Mouse (Mus musculus) adipocyte (in vitro differentiated cells): ENCODE measurements at regions not wholly inside any gene's neighbourhood (a gene's known extent, or its start where the extent isn't known, plus 50 kb on each side); places are given as distances from the start of the nearest gene placed in this dataset.

ENCODE experiments used
- DNase-seq: peaks from one replicate; pipeline ENCODE4 v3.0.0-alpha.2; 2016; ENCODE audit warnings: low spot score

DNA sequence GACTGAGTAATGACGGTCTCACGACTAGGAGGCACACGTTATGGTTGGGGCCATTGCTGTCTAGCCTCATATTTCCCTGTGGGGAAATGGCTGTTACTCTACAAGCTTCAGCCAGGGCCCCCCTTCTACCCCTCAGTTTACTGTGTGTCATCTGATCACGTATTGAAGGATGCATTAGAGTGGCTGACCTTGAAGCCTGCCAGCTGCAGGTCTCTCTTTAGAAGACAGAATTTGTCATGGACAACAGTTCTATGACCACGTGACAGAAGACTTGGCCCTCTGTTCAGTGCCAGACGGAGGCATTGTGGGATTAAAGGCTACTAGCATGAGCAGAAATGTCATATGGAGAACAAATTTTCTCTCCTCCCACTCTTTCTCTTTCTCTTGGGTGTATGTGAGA, 115.6 kb downstream of the Gas1 start:
- DNase-seq, result no peak

DNA sequence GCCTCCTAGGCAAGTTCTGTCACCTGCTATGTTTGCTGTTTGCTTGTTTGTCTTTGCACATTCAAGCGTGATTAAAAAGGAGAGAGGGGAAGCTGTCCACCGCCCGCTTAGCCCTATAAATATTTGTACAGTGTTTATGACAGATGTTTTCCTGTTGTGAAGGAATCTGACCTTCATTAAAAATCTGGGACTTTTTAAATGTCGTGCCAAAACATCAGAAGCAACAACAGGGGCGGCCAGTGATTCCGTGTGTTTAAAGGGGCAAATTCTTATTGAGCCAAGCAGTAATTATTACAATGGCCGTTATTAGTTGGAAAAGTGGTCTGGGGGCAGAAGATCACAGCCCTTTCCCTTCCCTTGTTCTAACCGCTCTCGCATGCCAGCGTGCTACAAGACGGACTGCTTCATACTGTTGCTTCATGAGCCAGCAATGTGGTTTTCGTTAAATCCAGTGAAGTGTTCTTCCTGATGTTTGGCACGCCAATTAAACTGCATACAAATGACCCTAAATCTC, 119.3 kb downstream of the Gas1 start:
- peak; percentile 25 for DNase-seq

DNA sequence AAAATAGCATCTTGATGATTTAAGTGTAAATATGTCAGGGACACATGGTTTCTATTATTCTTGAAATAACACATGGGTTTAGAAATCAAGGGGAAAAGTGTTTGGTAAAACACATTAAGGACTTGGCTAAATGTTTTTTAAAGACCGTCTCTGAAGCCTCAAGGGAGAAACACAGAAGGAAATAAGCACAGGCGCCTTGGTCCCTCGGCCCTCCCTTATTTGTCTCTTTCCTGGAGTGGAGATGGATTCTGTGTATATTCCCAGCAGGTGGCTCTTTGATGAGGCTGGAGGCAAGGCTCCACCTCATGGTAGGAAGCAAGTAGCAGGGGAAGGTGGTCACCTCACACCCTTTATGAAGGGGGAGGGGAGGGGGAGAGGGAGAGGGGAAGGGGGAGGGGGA, 122.6 kb downstream of the Gas1 start:
- DNase-seq, result no peak

DNA sequence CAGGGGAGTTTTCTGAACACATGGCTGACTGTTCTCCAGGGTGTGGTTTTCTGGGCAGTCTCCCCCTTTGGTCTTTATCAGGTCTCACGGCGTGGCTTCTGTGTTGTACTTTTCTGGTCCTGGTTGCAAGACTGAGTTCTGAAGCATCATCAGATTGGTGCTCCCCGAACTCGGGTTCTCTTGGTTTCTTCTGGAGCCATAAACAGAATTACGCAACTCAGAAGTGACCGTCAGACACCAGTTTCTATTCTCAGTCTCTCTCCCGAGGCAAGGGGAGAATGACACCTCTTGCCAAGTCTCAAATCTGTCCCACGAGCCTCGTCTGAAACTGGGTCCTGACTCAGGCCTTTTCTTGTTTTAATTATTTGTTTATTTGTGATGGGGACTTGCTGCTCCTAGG, 123.1 kb downstream of the Gas1 start:
- peak; percentile 75 for DNase-seq

DNA sequence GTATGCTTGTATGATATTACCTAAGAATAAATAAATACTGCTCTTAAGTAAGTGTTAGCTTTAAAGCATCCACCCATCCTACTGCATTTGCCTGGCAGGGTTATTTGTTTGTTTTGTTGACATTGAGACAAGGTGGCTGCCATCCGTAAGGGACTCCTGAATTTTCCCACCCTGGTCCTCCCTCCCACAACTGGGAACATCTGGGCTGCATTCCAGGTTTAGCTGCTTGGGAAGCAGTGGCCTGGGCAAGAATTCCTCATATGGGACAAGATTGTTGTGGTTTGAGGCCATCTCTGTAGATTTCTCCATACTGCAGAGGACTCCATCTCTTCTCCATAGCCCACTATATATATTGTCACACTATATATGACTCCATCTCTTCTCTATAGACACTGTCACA, 125.3 kb downstream of the Gas1 start:
- peak; percentile 52 for DNase-seq

DNA sequence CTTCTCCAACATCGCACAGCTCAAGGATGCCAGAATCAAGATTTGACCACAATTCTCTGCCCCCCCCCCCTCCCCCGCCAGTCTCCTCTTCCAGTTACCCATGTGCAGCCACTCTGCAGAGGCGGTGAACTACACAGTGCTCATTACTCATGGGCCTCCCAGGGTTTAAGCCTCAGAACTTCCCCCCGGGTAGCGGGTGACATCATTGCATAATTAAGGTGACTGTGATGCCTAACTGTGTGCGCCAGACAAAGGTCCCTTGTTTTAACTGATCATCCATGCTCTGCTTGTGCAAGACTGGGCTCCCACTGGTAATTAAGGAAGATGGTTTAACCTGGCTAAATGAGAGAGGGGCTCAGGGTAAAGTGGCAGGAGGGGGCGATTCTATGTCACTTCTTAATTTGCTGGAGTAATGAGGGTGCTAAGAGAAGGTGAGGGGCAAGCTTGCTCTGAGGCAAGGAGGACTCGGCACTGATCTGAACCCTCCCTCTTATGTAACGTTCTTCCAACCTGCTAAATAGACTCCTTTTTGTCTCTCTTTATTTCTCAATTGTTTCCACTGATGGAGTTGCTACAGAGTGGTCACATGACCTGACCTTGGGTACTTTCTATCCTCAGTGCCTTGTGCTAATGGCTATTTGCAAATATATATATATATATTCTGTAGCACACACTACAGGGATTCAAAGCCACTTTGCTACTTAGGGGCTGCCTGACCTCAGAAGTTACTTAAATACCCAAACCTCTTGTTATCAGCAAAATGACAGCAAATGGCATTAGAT, 126.2 kb downstream of the Gas1 start:
- DNase-seq, result no peak

DNA sequence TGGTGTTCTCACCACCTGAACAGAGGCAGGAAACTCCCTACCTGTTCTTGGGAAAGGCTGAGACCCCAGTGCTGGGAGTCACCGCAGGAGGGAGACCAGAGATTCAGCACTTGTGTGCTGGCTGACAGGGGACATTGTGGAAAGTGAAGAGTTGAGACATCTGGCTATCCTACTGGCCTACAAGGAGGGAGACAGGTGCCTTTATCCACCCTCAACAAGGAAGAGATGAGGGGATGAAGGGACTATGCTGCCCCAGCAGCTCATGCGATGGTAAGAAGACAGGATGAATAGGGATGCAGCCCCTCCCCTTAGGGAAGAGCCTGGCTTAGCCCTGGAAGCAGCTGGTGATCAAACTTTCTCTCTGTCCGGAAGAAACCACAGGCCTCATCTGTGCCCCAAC, 127.5 kb downstream of the Gas1 start:
- DNase-seq, result no peak

DNA sequence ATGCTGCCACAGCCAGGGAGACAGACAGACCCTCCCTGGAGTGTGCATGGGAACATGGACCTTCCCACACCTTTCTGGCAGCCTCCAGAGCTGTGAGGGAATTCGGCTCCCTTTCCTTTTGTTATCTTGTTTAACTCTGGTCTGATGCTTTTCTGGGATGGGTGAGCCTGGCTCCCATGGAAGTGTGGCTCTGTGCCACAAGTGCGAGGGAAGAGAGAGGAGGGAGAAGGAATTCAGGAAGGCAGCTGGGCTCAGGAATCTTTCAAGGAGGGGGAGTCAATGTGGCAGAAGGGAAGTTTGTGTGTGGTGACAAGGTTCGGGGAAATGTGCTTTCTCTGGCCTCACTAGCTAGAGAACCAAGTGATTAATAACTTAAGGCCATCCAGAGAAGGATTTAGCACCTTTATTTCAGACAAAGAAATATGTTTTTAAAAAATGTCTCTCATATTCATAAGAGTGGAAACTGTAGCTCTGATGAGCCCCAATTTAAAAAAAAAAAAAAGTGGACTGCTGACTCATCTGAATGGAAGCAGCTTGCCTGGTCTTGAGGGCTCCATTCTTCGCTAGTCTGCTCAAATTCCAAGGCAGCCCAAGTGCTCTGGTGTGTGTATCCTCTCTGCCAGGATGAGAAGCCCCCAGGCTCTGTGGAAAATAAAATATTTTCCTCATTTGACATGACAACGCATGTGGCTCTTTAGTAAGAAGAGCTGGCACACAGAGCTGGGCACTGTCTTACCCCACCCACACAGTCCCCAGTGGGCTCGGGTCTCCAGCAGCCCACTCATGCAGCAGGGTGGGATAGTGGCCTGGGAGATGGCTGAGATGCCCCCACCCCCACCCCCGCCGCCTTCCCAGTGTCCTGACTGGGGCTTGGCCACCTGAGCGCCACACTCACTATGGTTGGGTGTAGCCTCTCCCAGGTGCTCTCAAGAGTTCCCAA, 129.1 kb downstream of the Gas1 start:
- DNase-seq, result peak; percentile 35

DNA sequence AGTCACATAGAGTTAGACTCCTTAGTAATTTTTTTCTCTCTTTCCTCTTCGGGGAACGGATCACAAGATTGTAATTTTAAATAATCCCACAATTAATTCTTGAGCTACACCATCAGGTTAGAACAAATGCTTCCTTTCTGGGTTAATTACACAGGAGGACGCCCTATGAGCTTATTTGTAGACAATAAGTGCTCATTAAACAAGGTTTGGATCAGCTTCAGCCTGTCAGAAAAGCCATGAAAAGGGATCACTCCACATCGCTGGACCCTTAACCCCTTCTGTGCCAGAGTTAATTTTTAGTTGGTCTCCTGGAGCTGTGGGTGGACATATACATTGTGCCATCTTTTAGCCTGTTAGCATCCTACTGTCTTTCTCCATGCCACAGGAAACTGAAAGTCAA, 131.4 kb downstream of the Gas1 start:
- DNase-seq, result no peak

DNA sequence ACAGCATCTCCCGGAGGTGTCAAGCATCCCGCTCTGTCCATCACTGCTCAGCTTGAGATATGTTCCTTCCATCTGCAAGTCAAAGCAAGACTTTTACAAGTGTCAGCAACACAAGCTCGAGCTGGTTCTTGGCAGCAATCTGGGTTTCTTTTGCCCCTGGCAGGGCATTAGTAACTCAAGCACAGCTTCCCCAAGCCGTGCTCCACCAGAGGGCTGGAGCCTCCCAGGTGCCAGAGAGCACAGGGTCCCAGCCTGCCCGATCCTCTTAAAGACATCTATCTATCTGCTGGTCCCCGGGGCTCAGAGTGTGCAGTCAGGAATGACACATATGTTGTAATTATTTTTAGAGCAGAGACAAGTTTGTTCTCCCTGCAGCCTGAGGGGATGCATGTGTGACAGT, 132.3 kb downstream of the Gas1 start:
- DNase-seq, result peak; percentile 22

DNA sequence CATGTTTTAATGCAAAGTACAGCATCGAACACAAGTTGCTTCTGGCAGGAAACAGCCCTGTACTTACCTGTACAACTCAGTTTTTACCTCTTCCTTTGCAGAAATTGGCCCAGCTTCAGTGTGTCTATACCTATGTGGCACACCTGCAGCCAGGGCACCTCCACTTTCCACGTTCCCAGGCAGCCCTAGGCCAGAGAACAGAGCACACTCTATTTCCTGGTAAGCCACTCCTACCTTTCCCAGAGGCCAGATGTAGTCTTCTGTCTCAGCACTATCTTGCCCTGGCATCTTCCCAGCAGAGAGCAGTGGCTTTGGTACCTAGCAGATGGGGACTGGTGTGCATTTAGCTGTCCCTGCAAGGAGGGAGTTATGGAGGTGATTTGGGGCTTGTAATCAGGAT, 134.7 kb downstream of the Gas1 start:
- no peak for DNase-seq

DNA sequence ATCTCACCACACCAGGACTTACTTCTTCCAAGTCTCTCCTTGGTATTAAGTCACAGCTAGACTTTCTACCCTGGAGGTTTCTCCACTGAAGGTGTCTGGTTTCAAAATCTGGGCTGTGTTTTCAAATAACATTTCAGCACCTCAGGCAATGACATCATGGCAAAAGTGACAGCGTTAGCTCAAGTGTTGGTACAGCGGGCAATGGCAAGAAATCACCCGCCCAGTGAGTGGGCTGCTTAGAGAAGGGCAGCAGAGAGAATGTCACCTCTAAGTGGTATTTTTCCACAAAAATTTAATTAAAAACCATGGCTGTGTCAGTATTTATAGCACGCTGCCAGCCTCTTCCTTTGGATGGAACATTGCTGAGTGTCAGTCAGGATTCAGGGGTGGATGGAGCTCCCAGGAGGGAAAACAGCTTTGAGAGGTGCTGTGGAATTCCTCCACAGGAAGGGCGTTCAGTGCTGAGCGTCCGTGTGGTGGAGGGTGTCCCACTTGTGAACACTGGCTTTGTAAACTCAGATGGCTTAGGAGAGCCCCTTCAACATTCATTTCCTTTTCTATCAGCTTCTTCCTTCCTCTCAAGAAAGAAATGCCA, 141.5 kb downstream of the Gas1 start:
- no peak for DNase-seq

DNA sequence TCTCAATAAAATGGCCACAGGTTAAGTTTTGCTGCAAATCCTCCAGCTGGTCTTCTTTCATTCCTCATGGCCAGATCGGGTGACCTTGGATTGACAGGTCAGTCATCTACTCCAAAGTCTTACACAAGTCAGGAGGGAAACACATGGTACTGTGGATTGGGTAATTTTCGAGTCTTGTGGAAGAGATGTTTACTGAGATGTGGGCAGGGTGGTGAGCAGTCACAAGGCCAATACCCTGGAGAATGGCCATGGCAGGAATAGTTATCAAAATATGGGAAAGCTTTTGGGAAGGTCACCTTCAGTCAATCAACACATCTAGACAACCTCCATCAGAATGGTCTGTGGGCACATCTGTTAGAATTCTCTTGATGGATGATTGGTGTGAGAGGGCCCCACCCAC, 144.0 kb downstream of the Gas1 start:
- DNase-seq, result peak; percentile 41

DNA sequence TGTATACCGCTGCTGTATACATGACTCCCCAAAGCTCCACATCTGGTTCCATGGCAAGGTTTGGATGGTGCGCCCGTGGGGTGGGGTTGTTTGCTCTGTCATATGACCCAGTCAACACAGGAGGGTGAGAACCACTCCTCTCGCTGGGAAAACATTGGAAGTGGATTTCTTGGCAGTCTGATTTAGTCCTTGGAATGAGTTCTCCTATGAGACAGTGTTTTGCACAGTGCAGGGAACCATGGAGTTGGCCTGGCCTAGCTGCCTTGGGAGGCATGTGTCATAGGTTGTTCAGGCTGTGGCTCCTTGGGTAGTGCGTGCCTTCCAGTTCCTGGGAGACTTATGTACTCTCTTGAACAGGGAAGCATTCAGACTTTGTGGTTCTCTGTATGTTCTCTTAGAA, 144.6 kb downstream of the Gas1 start:
- DNase-seq, result peak; percentile 23

DNA sequence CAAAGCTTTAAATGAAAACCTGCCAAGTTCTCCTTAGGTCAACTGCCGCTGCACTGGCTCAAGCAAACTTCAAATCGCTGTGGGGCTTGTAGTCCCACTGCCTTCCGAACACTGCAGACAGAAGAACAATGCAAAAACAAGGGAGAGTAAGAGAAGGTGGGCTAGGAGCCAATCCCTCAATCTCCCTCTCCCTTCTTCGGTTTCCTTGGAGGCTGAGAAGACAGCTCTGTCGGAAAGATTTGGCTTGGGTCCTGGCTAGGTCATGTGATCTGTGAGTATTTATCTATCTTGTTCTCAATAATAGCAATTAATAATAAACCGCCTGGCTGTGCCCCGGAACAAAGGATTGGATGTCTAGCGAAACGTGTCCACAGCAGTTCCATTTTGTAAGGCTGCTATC, 147.6 kb downstream of the Gas1 start:
- DNase-seq, result no peak

DNA sequence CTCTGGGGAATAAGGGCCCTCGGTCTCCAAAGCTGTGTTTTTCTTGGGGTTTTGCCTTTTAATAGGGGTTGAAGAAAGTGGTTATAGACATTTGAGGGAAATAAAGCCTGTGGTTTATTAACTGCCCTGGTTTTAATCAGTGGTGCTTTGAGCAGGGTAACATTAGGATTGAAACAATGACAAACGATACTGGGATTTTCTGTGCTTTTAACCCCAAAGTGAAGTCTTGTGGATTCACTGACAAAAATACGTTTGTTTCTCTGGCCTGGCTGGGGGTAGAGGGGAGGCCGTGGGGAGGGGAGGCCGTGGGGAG, 157.0 kb downstream of the Gas1 start:
- no peak for DNase-seq

DNA sequence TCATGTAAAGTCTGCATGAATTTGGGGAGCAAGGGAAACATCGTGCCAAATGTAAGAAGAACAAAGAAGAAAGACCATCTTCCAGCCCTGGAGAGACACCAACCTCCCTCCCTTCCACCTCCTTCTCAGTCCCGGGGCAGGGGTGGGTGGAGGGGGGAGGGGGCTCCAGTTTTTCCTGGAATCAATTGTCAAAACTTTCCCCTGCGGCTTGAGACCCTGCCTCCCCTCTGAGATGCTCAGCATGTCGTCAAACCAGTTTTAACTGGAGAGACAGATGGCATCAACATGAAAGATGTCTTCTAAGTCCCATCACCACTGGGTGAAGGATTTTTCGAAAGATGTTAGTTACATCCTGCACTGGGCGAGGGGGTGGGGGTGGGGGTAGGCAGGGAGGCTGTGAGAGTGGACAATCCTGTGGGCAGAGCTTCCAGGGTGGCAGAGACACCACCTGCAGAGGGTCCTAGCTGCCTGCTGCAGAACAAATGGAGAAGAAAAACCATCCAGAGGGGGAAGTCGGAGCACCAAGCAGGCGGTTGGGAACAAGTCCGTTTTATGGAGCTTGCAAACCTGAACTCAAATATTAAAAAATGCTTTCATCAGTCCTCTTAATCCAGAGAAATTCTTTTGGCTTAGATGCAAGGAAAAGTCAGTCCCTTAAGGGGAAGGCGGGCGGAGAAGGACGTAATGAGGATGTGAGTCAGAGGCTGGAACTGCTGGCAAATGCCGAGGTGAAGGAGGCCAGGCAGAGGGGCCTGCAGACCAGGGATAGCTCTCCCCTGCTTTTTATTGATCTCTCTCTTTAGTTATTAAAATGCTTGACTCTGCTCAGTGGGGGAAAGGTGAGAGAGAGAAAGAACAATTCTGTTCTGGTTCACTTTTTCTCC, 157.6 kb downstream of the Gas1 start:
- peak; percentile 68 for DNase-seq

DNA sequence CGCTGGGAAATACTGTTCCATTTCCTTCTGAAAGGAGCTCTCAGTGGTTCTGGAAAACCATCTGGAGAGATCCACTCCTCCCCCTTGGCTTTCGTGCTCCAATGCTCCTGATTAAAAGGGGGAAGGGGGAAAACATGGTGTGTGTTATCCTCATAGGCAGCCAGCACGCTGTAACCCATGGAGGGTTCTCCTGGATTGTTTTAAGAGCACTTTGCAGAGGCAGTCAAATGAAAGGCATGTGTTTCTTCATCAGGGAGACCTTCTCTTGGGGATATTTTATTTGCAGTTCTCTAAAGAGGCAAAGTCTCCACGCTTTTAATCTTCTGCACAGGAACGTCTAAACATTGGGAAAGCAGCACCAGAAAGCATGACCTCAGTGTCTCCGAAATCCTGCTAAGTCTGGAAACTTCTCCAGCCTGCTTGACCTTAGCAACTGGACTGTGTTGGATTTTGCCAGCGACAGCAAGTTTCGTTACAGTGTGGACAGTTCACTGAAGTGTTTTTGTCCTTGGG, 161.3 kb downstream of the Gas1 start:
- DNase-seq, result peak; percentile 80

DNA sequence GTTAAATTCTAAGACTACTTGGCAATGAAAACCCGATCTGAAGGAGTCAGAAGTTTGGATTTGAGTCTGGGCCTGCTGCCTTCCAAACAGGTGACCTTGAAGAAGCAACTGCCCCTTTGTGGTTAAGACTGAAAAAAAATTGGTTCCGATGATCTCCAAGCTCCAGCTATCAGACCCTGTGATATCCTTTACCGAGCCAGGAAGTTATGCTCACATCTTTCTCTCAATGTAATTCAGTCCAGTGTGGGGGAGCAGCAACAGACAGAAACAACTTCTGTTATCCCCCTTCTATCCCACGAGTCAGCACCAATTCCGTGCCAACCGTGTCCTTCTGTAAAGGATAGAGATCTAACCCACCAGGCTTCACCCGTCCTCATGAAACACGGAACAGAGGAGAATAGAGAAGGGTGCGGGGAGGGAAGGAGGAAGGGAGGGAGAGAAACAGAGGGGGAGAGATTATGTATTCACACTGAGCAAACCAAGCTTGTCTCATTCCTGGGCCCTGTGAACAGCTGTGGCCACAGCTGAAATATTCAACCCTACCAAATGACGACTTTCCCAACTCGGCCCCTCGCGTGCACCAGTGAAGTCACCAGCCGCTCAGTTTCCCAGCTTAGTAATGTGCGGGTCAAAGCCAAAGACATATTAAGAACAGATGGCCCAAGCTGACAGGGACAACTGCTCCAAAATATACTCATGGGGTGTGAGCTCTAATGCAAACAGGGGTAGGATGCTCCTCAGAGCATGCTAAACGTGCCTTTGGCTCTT, 164.9 kb downstream of the Gas1 start:
- DNase-seq, result no peak

DNA sequence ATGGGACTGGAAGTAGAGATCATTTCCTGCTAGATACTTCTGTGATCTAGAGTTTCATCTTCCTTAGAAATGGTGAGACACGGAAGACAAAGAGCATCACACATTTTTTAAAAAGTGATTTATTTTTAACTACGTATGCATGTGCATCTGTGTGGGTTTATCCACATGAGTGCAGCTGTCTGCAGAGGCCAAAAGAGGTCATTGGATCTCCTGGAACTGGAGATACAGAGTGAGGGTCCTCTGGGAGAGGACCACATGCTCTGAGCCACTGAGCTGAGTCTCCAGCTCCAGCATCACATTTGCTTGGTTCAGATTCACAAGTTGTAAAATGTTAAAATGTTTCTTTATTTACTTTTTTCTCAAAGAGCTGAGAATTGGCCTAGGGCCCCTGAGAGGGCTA, 166.1 kb downstream of the Gas1 start:
- DNase-seq, result no peak

DNA sequence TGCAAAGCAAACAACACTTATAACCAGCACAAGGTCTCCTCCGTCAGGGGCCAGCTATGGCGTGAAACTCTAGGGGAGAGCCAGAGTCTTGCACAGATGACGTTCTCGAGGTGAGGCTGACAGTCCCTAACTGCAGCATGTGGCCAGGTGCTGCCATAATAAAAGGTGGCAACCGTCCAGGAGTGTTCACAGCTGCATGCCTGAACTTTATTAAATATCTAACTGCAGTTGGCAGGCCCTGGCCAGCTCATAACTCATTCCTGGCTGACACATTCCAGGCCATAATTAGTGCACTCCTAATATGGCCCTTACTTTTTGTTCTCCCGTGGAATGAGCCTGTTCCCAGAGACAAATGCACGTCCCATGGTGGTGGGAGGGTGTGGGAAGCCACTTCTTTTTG, 169.6 kb downstream of the Gas1 start:
- DNase-seq, result peak; percentile 69
